Mouse (Mus musculus): ENCODE data around the gene Mrps18c. TPM values are rescaled to one million over a fixed set of nuclear protein-coding genes. Genes with fewer than 3 reads are reported as not detected.

The Mrps18c gene
- total and polyA plus RNA-seq, 3 experiments, result 135 TPM; not detected in 1

- Histone ChIP-seq H3K36me3 (ENCODE audit: control insufficient read depth in 1 of 2, insufficient read depth in 2 of 2, low read length in 2 of 2) (no peaks in the 10 kb centered on the region), H3K27ac (ENCODE audit: control insufficient read depth, low read depth, low read length) (no peak overlapping the region), H3K79me2 (ENCODE audit: control insufficient read depth, insufficient read depth, low read length, poor library complexity) (no peaks in the 10 kb centered on the region), H3K9ac (ENCODE audit: control insufficient read depth, low read depth, low read length, poor library complexity, severe bottlenecking) (no peak overlapping the region), H3K4me3 (ENCODE audit: control insufficient read depth in 1 of 2, insufficient read depth in 1 of 2, low read depth in 2 of 2, low read length in 2 of 2) (no peak overlapping the region), H3K9me3 (replicated peaks; ENCODE audit: insufficient read depth, low read length) (no peaks in the 10 kb centered on the region), H3K27me3 (ENCODE audit: control insufficient read depth in 1 of 2, insufficient read depth in 2 of 2, low read length in 2 of 2) (peaks cover 0 to 6% of the 10 kb centered on the region in 2 experiments; a peak in 3 of 4 replicates), H3K4me1 (ENCODE audit: control insufficient read depth in 1 of 2, insufficient read depth in 2 of 2, low read length in 2 of 2) (no peaks in the 10 kb centered on the region)
- DNase-seq (ENCODE audit: low read depth, low spot score), result no peak
- no peak for TF ChIP-seq RAD21 (IDR thresholded peaks at IDR 0.05; ENCODE audit: low read depth, low read length)
- no peak for TF ChIP-seq HCFC1 (IDR thresholded peaks at IDR 0.05; ENCODE audit: low read depth, low read length)
- TF ChIP-seq NELFE (IDR thresholded peaks at IDR 0.05; ENCODE audit: low read depth, low read length), result no peak
- TF ChIP-seq CHD1 (IDR thresholded peaks at IDR 0.05; ENCODE audit: low read depth, low read length), result no peak
- TF ChIP-seq BHLHE40 (IDR thresholded peaks at IDR 0.05; ENCODE audit: borderline replicate concordance, low read depth, low read length), result no peak
- no peak for TF ChIP-seq MAZ (IDR thresholded peaks at IDR 0.05; ENCODE audit: low read depth, low read length)
- no peak for TF ChIP-seq MAX (IDR thresholded peaks at IDR 0.05; ENCODE audit: low read length)
- TF ChIP-seq NRF1 (IDR thresholded peaks at IDR 0.05; ENCODE audit: insufficient read depth, low read depth, low read length, poor library complexity, severe bottlenecking), result no peak
- no peak for TF ChIP-seq JUND (IDR thresholded peaks at IDR 0.05; ENCODE audit: low read depth, low read length)
- no peak for TF ChIP-seq MYB (IDR thresholded peaks at IDR 0.05; ENCODE audit: low read depth, low read length)
- TF ChIP-seq USF1 (IDR thresholded peaks at IDR 0.05; ENCODE audit: low read depth, low read length), result no peak
- TF ChIP-seq ZMIZ1 (IDR thresholded peaks at IDR 0.05; ENCODE audit: low read depth, low read length), result no peak
- TF ChIP-seq POLR2A (IDR thresholded peaks at IDR 0.05; ENCODE audit: control insufficient read depth in 1 of 2, insufficient read depth in 1 of 2, low read depth in 1 of 2, low read length in 2 of 2, poor library complexity in 1 of 2), result no peak
- TF ChIP-seq MAFK (IDR thresholded peaks at IDR 0.05; ENCODE audit: borderline replicate concordance, low read depth, low read length), result no peak
- no peak for TF ChIP-seq E2F4 (IDR thresholded peaks at IDR 0.05; ENCODE audit: borderline replicate concordance, low read depth, low read length)
- TF ChIP-seq POLR2AphosphoS2 (IDR thresholded peaks at IDR 0.05; ENCODE audit: low read length), result no peak
- no peak for TF ChIP-seq CTCF (IDR thresholded peaks at IDR 0.05 in 2 of 3, conservative IDR thresholded peaks at IDR 0.05 in 1 of 3; ENCODE audit: control insufficient read depth in 1 of 3, insufficient read depth in 1 of 3, low read depth in 2 of 3, low read length in 3 of 3, poor library complexity in 1 of 3, severe bottlenecking in 1 of 3)
- TF ChIP-seq KAT2A (conservative IDR thresholded peaks at IDR 0.05; ENCODE audit: low read depth, low read length), result no peak
- no peak for TF ChIP-seq TCF12 (IDR thresholded peaks at IDR 0.05; ENCODE audit: low read depth, low read length)
Measured at GRCm38 (mm10) chr5:100833841-100834240, 35.4 kb downstream of the Mrps18c start.

- Histone ChIP-seq H3K9me3 (replicated peaks; ENCODE audit: insufficient read depth, low read length) (no peaks in the 10 kb centered on the region), H3K9ac (ENCODE audit: control insufficient read depth, low read depth, low read length, poor library complexity, severe bottlenecking) (no peak overlapping the region), H3K4me1 (ENCODE audit: control insufficient read depth in 1 of 2, insufficient read depth in 2 of 2, low read length in 2 of 2) (no peaks in the 10 kb centered on the region), H3K79me2 (ENCODE audit: control insufficient read depth, insufficient read depth, low read length, poor library complexity) (no peaks in the 10 kb centered on the region), H3K27ac (ENCODE audit: control insufficient read depth, low read depth, low read length) (no peak overlapping the region), H3K36me3 (ENCODE audit: control insufficient read depth in 1 of 2, insufficient read depth in 2 of 2, low read length in 2 of 2) (no peaks in the 10 kb centered on the region), H3K4me3 (ENCODE audit: control insufficient read depth in 1 of 2, insufficient read depth in 1 of 2, low read depth in 2 of 2, low read length in 2 of 2) (no peak overlapping the region), H3K27me3 (ENCODE audit: control insufficient read depth in 1 of 2, insufficient read depth in 2 of 2, low read length in 2 of 2) (no peaks in the 10 kb centered on the region)
- DNase-seq (ENCODE audit: low read depth, low spot score), result no peak
- no peak for TF ChIP-seq ZMIZ1 (IDR thresholded peaks at IDR 0.05; ENCODE audit: low read depth, low read length)
Measured at GRCm38 (mm10) chr5:100835862-100836538, 37.6 kb downstream of the Mrps18c start.

Measured in MEL (cell line).